Mouse (Mus musculus) hindbrain, embryonic 11.5 days (tissue): ENCODE results near the gene Npr1. TPM values are rescaled to one million over a fixed set of nuclear protein-coding genes. Genes with fewer than 3 reads are reported as not detected.

Source experiments
- ATAC-seq: fragments of 200-750 bp; cut with Nextera tagmentation; 2 replicates; pipeline ENCODE4 v1.8.0; 2017; ENCODE audit warnings: mild to moderate bottlenecking, moderate TSS enrichment, moderate library complexity; ENCODE audit not compliant: low FRiP score
- DNase-seq: peaks from one replicate; pipeline ENCODE4 v3.0.0-alpha.2; 2015; ENCODE audit warnings: low spot score
- H3K27ac ChIP-seq: fragments of 300-500 bp; sonication (generic); 2 replicates; pipeline ENCODE4 v1.5.1; 2014; ENCODE audit warnings: mild to moderate bottlenecking, low read depth, low read length
- H3K27me3 ChIP-seq: fragments of 300-500 bp; sonication (generic); 2 replicates; pipeline ENCODE4 v1.6.1; 2014; ENCODE audit warnings: mild to moderate bottlenecking, low read length, moderate library complexity, mixed read lengths; ENCODE audit not compliant: control insufficient read depth, insufficient read depth
- H3K36me3 ChIP-seq: fragments of 300-500 bp; sonication (generic); 2 replicates; pipeline ENCODE4 v1.6.1; 2014; ENCODE audit warnings: mild to moderate bottlenecking, low read length, moderate library complexity, mixed read lengths; ENCODE audit not compliant: control insufficient read depth, insufficient read depth
- H3K4me1 ChIP-seq: fragments of 300-500 bp; sonication (generic); replicated peaks from 2 replicates; pipeline ENCODE4 v1.6.1; 2014; ENCODE audit warnings: low read length, mixed read lengths; ENCODE audit not compliant: control insufficient read depth, insufficient read depth
- H3K4me2 ChIP-seq: fragments of 300-500 bp; sonication (generic); replicated peaks from 2 replicates; pipeline ENCODE4 v1.6.1; 2014; ENCODE audit warnings: mild to moderate bottlenecking, low read depth, low read length
- H3K4me3 ChIP-seq: fragments of 300-500 bp; sonication (generic); 2 replicates; pipeline ENCODE4 v1.5.1; 2014; ENCODE audit warnings: low read depth, low read length
- H3K9ac ChIP-seq: fragments of 300-500 bp; sonication (generic); 2 replicates; pipeline ENCODE4 v1.6.1; 2014; ENCODE audit warnings: low read depth, low read length
- H3K9me3 ChIP-seq: fragments of 300-500 bp; sonication (generic); 2 replicates; pipeline ENCODE4 v1.6.1; 2016; ENCODE audit warnings: low read length; ENCODE audit not compliant: control insufficient read depth
- WGBS: fragments of 180-500 bp; shearing (Covaris S2); extraction: QIAGEN DNeasy Blood & Tissue Kit; methylation state at CpG from one replicate; pipeline ENCODE4 v1.1.7; 2014; 5-methylcytosine and 5-hydroxymethylcytosine counted together
- polyA plus RNA-seq: library from polyadenylated mRNA; unstranded; fragments of >200 nt; fragmentation: Nextera tagmentation; extraction: Ambion mirVana; gene quantifications from 2 replicates; pipeline ENCODE4 v1.2.1, GENCODE M21; 2014

Gene Npr1
- polyA plus RNA-seq, 1 experiment from 2014 or later, result 3.7 TPM

DNA sequence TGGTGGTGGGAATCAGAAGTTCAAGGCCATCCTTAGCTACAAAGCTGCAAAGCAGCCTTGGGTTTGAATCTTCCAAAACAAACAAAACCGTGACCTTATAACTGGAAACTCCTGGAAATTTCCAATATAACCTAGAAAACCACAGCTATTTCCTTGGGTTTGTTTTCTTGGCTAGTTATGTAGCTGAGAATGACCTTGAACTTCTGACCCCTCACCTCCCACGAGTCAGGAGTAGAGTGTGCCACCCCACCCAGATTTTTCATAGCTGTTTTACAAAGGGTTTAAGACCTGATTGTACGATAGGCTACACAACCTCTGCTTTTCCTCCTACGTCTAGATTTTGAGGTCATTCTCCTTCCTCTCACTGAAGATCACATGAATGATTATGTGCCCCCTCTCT is 28.5 kb downstream of the Npr1 start:
- Histone ChIP-seq H3K27me3 (no peaks in the 10 kb centered on the region), H3K4me2 (no peak overlapping the region), H3K4me3 (no peak overlapping the region), H3K36me3 (no peaks in the 10 kb centered on the region), H3K9ac (no peak overlapping the region), H3K27ac (no peak overlapping the region), H3K9me3 (no peaks in the 10 kb centered on the region), H3K4me1 (no peaks in the 10 kb centered on the region; the same call in 1 of the 2 replicates)
- WGBS, result 85% methylated on average over 4 of the region's 4 CpGs
- DNase-seq (no peak), ATAC-seq (no peak)

GRCm38 (mm10) chr3:90434073-90434730 is 31.5 kb downstream of the Npr1 start:
- H3K4me2 ChIP-seq, result peak overlapping the region; percentile 73
- DNase-seq (no peak), ATAC-seq (no peak)
- no peaks in the 10 kb centered on the region for H3K9me3 ChIP-seq
- H3K27me3 ChIP-seq, result no peaks in the 10 kb centered on the region
- H3K36me3 ChIP-seq, result no peaks in the 10 kb centered on the region
- H3K27ac ChIP-seq, result no peak overlapping the region
- 61% methylated on average over 11 of the region's 11 CpGs for WGBS
- peaks cover 6% of the 10 kb centered on the region for H3K4me1 ChIP-seq
- peak overlapping the region; percentile 61 for H3K4me3 ChIP-seq
- H3K9ac ChIP-seq, result peak overlapping the region; percentile 66

DNA sequence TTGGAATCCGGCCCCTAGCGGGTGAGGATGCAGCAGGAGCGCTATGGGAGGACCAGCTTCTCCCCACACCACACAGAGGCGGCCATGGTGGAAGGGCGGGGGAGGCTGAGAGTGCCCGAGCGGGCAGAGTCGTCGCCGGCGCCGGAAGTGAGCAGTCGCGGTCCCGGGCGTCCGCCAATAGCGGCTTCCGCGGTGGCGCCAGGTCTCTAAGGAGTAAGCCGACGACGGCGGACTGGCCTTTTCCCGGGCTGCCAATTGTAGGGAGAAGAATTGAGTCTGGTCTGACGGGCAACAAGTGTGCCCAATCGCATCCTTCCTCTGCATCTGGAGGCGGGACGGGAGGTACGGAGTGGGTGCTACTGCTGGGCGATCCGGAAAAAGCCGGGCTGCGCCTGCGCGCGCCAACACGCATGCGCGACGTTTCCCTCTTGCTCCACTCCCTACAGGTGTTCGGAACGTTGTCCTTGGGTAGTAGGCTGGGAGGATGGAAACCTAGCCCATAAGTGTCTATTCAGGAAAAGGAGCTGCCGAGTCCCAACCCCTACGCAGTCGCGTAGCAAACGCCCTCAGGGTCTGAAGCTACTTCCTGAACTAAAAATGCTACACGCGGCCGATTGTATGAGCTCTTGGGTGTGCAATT is 32.2 kb downstream of the Npr1 start, which contains the start of gene Ints3:
Ints3 (minus strand) TSS at position 242 of the 640 bp plus-strand sequence.
- Histone ChIP-seq H3K27me3 (no peaks in the 10 kb centered on the region), H3K4me1 (peaks cover 6% of the 10 kb centered on the region), H3K4me3 (peak within 1 kb of the TSS; percentile 61), H3K27ac (peak within 1 kb of the TSS; percentile 89), H3K36me3 (no peaks in the 10 kb centered on the region), H3K4me2 (peak within 1 kb of the TSS; percentile 99), H3K9ac (peak within 1 kb of the TSS; percentile 78), H3K9me3 (no peaks in the 10 kb centered on the region)
- DNase-seq (peak; percentile 99), ATAC-seq (peak; percentile 99)
- 1% methylated on average over 51 of the region's 52 CpGs for WGBS

- peak overlapping the region; percentile 78 for H3K9ac ChIP-seq
- H3K27ac ChIP-seq, result peak overlapping the region; percentile 89
- DNase-seq, result no peak
- peak; percentile 56 for ATAC-seq
- H3K4me1 ChIP-seq, result peaks cover 6% of the 10 kb centered on the region
- no peaks in the 10 kb centered on the region for H3K27me3 ChIP-seq
- peak overlapping the region; percentile 99 for H3K4me2 ChIP-seq
- H3K4me3 ChIP-seq, result peak overlapping the region; percentile 61
- no peaks in the 10 kb centered on the region for H3K36me3 ChIP-seq
- 1% methylated on average over 10 of the region's 12 CpGs for WGBS
- no peaks in the 10 kb centered on the region for H3K9me3 ChIP-seq
Observed at GRCm38 (mm10) chr3:90432811-90433219, 32.9 kb downstream of the Npr1 start.

- ATAC-seq (no peak), DNase-seq (no peak)
- H3K4me2 ChIP-seq, result peak overlapping the region; percentile 99
- no peak overlapping the region for H3K27ac ChIP-seq
- H3K4me3 ChIP-seq, result peak overlapping the region; percentile 61
- no peaks in the 10 kb centered on the region for H3K36me3 ChIP-seq
- 19% methylated on average over 2 of the region's 2 CpGs for WGBS
- peaks cover 6% of the 10 kb centered on the region for H3K4me1 ChIP-seq
- H3K27me3 ChIP-seq, result no peaks in the 10 kb centered on the region
- peak overlapping the region; percentile 78 for H3K9ac ChIP-seq
- H3K9me3 ChIP-seq, result no peaks in the 10 kb centered on the region
Observed at GRCm38 (mm10) chr3:90432348-90432747, 33.3 kb downstream of the Npr1 start.

- Histone ChIP-seq H3K27me3 (no peaks in the 10 kb centered on the region), H3K4me1 (peaks cover 6% of the 10 kb centered on the region), H3K4me2 (no peak overlapping the region), H3K9me3 (no peaks in the 10 kb centered on the region), H3K27ac (no peak overlapping the region), H3K9ac (no peak overlapping the region), H3K36me3 (no peaks in the 10 kb centered on the region), H3K4me3 (no peak overlapping the region)
- 86% methylated on average over 3 of the region's 3 CpGs for WGBS
- DNase-seq (no peak), ATAC-seq (no peak)
Observed at GRCm38 (mm10) chr3:90429576-90429975, 36.1 kb downstream of the Npr1 start.

GRCm38 (mm10) chr3:90428186-90428585 is 37.5 kb downstream of the Npr1 start:
- 87% methylated on average over 6 of the region's 6 CpGs for WGBS
- Histone ChIP-seq H3K27ac (no peak overlapping the region), H3K9ac (no peak overlapping the region), H3K27me3 (no peaks in the 10 kb centered on the region), H3K36me3 (0 out of 2 replicates have a peak, but pooled peaks cover 5% of the 10 kb centered on the region), H3K9me3 (no peaks in the 10 kb centered on the region), H3K4me2 (no peak overlapping the region), H3K4me3 (no peak overlapping the region), H3K4me1 (peaks cover 6% of the 10 kb centered on the region)
- ATAC-seq, result no peak
- DNase-seq, result no peak

GRCm38 (mm10) chr3:90427574-90427973 is 38.1 kb downstream of the Npr1 start:
- no peak for DNase-seq
- no peaks in the 10 kb centered on the region for H3K27me3 ChIP-seq
- no peak for ATAC-seq
- H3K4me3 ChIP-seq, result no peak overlapping the region
- H3K36me3 ChIP-seq, result 0 out of 2 replicates have a peak, but pooled peaks cover 6% of the 10 kb centered on the region
- H3K4me2 ChIP-seq, result no peak overlapping the region
- no peak overlapping the region for H3K9ac ChIP-seq
- WGBS, result 85% methylated on average over 1 of the region's 1 CpGs
- H3K27ac ChIP-seq, result no peak overlapping the region
- peaks cover 6% of the 10 kb centered on the region for H3K4me1 ChIP-seq
- H3K9me3 ChIP-seq, result no peaks in the 10 kb centered on the region

GRCm38 (mm10) chr3:90425499-90425898 is 40.2 kb downstream of the Npr1 start:
- ATAC-seq (no peak), DNase-seq (no peak)
- no peak overlapping the region for H3K27ac ChIP-seq
- 96% methylated on average over 2 of the region's 2 CpGs for WGBS
- H3K4me1 ChIP-seq, result no peaks in the 10 kb centered on the region
- no peak overlapping the region for H3K9ac ChIP-seq
- no peak overlapping the region for H3K4me2 ChIP-seq
- H3K9me3 ChIP-seq, result no peaks in the 10 kb centered on the region
- 0 out of 2 replicates have a peak, but pooled peaks cover 6% of the 10 kb centered on the region for H3K36me3 ChIP-seq
- H3K27me3 ChIP-seq, result no peaks in the 10 kb centered on the region
- no peak overlapping the region for H3K4me3 ChIP-seq
